Mouse (Mus musculus) ES-CJ7 (cell line): ENCODE measurements around the gene Rrp8.

Experiments used
- DNase-seq: peaks from one replicate; pipeline ENCODE4 v3.0.0; 2011; ENCODE audit warnings: low read depth, low spot score

Gene Rrp8

DNA sequence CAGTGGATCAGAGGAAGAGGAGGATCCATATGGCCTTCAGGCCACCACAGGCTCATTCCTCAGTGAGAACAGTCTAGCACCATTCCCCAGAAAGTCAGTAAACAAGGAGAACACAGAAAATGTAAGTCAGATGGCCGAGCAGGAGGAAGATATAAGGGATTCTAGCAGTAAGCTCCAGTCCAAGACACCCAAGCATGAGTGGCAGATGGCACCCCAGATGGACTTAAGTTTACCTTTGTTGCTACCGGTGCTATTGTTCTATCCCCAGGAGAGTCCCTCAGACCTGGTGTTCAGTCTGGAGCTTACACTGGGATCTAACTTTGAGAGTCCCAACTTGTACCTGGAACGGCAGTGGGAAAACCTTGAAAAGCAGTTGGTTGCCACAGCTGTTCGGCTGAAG, 33.4 kb downstream of the Rrp8 start:
- no peak for DNase-seq

DNA sequence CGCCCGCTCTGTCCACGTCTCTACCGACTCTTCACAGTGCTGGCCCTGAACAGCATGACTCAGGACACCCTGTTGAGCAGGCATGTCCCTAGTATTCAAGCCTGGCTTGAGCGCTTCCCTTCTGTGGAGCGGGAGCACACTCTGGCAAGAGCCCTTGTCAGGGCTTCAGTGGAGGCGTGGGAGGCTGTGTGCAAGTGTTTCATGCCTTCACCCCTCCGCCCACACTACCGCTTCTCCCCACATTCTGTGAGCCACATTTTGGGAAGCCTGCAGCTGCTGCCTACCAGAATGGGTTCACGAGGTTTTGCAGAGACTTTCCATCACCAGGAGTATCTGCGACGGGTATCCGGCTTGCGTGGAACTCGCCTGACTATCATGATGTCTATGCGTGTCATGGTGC, 34.0 kb downstream of the Rrp8 start:
- no peak for DNase-seq

DNA sequence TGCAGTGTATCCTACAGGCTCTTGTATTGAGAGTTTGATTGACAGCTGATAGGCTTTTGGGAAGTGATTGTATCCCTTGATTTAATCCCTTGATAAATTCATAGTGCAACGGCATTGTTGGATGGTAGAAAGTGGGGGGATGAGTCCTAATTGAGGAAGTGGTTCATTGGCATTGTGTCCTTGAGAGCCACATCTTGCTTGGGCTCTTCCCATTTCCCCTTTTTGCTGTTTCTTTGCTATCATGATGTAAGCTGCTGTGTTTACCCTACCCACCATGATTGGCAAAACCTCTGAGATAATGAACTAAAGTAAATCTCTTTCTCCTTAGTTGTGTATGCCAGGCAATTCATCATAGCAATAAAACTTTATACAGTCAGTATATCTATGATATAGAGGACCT, 46.3 kb downstream of the Rrp8 start:
- no peak for DNase-seq

DNA sequence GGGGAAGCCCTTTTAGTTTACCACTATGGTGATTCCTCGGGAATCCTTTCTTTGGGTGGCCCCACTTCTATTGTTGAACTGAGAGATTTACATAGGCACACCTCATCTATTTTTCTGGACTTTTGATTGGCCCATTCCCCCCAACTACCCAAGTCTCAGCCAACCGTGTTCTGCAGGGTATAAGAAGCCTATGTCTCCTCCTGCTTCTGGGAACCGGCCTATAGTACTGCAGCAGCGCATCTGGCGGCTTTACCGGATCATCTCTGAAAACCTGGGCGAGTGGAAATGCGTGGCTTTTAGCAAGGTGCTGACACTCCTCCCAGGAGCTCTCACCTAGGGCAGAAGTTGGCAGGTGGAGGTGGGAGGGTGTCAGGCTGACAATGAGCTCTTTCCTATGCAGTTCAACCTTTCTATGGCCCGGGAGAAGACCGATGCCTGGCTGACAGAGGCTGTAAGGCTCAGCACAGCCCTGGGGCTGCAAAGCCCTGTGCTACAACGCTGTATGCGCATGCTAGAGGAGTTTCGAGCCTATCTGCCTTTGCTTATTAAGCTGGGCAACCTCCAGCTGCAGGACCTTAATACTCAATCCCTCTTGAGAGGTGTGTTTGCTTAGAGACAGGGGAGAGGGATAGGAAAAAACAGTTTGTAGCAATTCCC, 51.5 kb downstream of the Rrp8 start:
- DNase-seq, result peak; percentile 63
